In the genomic region with DNA sequence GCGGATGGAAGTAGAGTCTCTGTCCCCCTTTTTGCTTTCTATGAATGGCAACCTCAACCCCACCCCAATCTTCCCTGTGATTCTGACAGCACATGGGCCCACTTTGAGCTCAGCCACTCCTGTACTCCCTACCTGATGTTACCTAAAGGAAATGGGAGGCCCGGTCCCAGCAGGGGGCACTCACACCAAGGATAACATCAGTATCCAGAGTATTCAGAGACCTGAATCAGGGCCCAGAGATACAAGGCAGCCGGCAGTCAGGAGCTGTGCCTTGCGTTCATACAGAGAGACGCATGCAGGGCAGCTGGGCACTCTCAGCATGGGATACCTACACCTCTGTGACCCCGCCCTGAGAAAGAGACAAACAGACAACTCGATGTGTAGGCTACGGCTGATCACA, we compare ENCODE assay signal across 11 mouse cellular contexts.
DNase-seq lines count a peak whose midpoint lies in the region; ATAC-seq lines count a peak whose summit lies in the region.
"Had no signal": no experiment of that assay in that cellular context is flagged by ENCODE, and none has a peak within 500 bp of the region (broad histone marks: within the 10 kb centered on the region; RNA-seq: fewer than 3 reads in every experiment).

No protein-coding gene starts in this region.

- no peaks in the 10 kb centered on the region for H3K36me3 ChIP-seq in kidney, embryonic 14.5 days (ENCODE audit: control insufficient read depth, insufficient read depth, low read length)
- no peaks in the 10 kb centered on the region for H3K36me3 ChIP-seq in liver, embryonic 16.5 days (ENCODE audit: control insufficient read depth, insufficient read depth)
- H3K36me3 ChIP-seq: forebrain, embryonic 10.5 days; hindbrain, embryonic 10.5 days; limb, embryonic 12.5 days; neural tube, embryonic 13.5 days had no signal

- WGBS in kidney, embryonic 14.5 days, result 68% methylated on average over 8 of the region's 8 CpGs
- WGBS in liver, embryonic 16.5 days (ENCODE audit: insufficient replicate concordance), result 50% methylated on average over 8 of the region's 8 CpGs

- no peak overlapping the region for H3K9ac ChIP-seq in kidney, embryonic 14.5 days (ENCODE audit: low read depth, low read length)
- peak overlapping the region; percentile 48; the same call in 1 of the 2 replicates for H3K9ac ChIP-seq in liver, embryonic 16.5 days (ENCODE audit: low read depth, low read length)
- H3K9ac ChIP-seq: limb, embryonic 12.5 days; neural tube, embryonic 13.5 days had no signal

- H3K9me3 ChIP-seq in kidney, embryonic 14.5 days (ENCODE audit: control insufficient read depth, low read length), result no peaks in the 10 kb centered on the region
- no peaks in the 10 kb centered on the region for H3K9me3 ChIP-seq in liver, embryonic 16.5 days (replicated peaks; ENCODE audit: control insufficient read depth, low read length)
- H3K9me3 ChIP-seq: forebrain, embryonic 10.5 days; hindbrain, embryonic 10.5 days; limb, embryonic 12.5 days; neural tube, embryonic 13.5 days had no signal

- peaks cover 3% of the 10 kb centered on the region; the same call in 1 of the 2 replicates for H3K27me3 ChIP-seq in kidney, embryonic 14.5 days (ENCODE audit: control insufficient read depth, insufficient read depth, low read length)
- no peaks in the 10 kb centered on the region for H3K27me3 ChIP-seq in liver, embryonic 16.5 days (ENCODE audit: control insufficient read depth, insufficient read depth, low read depth, low read length)

- DNase-seq in kidney, adult 9 months, result no peak
- peak; percentile 67 for DNase-seq in ES-CJ7 (ENCODE audit: low read depth, low spot score)
- peak; percentile 63 for DNase-seq in c-Kit-positive CD71-positive TER-119-positive erythroid progenitor cells, embryonic 14.5 days (ENCODE audit: low spot score)
- DNase-seq in left cerebral cortex, adult 11 months (ENCODE audit: low spot score), result no peak
- no peak for DNase-seq in gastrocnemius, adult 18-20 months (ENCODE audit: low spot score)

- H3K27ac ChIP-seq in kidney, embryonic 14.5 days (ENCODE audit: low read depth, low read length), result peak overlapping the region; percentile 75; the same call in 1 of the 2 replicates
- H3K27ac ChIP-seq in liver, embryonic 16.5 days (ENCODE audit: low read length), result peak overlapping the region; percentile 85
- H3K27ac ChIP-seq: forebrain, embryonic 10.5 days; limb, embryonic 12.5 days; neural tube, embryonic 13.5 days had no signal

- H3K4me1 ChIP-seq in kidney, embryonic 14.5 days (ENCODE audit: control insufficient read depth, insufficient read depth, low read length), result peaks cover 18% of the 10 kb centered on the region
- peaks cover 35% of the 10 kb centered on the region for H3K4me1 ChIP-seq in liver, embryonic 16.5 days (ENCODE audit: control insufficient read depth, low read depth, low read length)

- no peak overlapping the region for H3K4me3 ChIP-seq in kidney, embryonic 14.5 days (ENCODE audit: low read length)
- H3K4me3 ChIP-seq in liver, embryonic 16.5 days (ENCODE audit: low read depth, low read length), result no peak overlapping the region
- H3K4me3 ChIP-seq: forebrain, embryonic 10.5 days; hindbrain, embryonic 10.5 days; limb, embryonic 12.5 days; neural tube, embryonic 13.5 days had no signal

- no peak for ATAC-seq in kidney, embryonic 14.5 days (ENCODE audit: low FRiP score, low TSS enrichment)
- ATAC-seq in liver, embryonic 16.5 days (ENCODE audit: low read depth), result peak; percentile 11

- no peak overlapping the region for H3K4me2 ChIP-seq in kidney, embryonic 14.5 days (replicated peaks; ENCODE audit: low read depth, low read length)
- no peak overlapping the region for H3K4me2 ChIP-seq in liver, embryonic 16.5 days (ENCODE audit: low read depth, low read length)
- H3K4me2 ChIP-seq: limb, embryonic 12.5 days; neural tube, embryonic 13.5 days had no signal

Comparison
In these comparisons a context has a peak if more than half of its experiments do, and no peak if none do; other contexts are left out.
1. DNase-seq: peak in ES-CJ7 (single experiment) and c-Kit-positive CD71-positive TER-119-positive erythroid progenitor cells, embryonic 14.5 days (single experiment); none in kidney, adult 9 months (single experiment), left cerebral cortex, adult 11 months (single experiment) and gastrocnemius, adult 18-20 months (single experiment).